Mouse (Mus musculus): ENCODE measurements at regions not wholly inside any gene's neighbourhood (a gene's known extent, or its start where the extent isn't known, plus 50 kb on each side); places are given as distances from the start of the nearest gene placed in this dataset.

- no peaks in the 10 kb centered on the region for H3K36me3 ChIP-seq
- no peak overlapping the region for H3K27ac ChIP-seq (replicated peaks)
- H3K4me3 ChIP-seq (replicated peaks): no peak overlapping the region
- no peaks in the 10 kb centered on the region for H3K27me3 ChIP-seq
- H3K4me2 ChIP-seq (replicated peaks): no peak overlapping the region
- H3K9me3 ChIP-seq (replicated peaks): no peaks in the 10 kb centered on the region
- no peak overlapping the region for H3K9ac ChIP-seq
- no peaks in the 10 kb centered on the region for H3K4me1 ChIP-seq
- no peak for ATAC-seq (ENCODE audit: insufficient number of reproducible peaks, low FRiP score, low TSS enrichment, low read depth)
Observed at GRCm38 (mm10) chr10:100774252-100774651, 184.0 kb downstream of the 1700017N19Rik start.

- no peak overlapping the region for H3K9ac ChIP-seq
- 62% methylated on average over 3 of the region's 3 CpGs for WGBS
- no peak overlapping the region for H3K27ac ChIP-seq (replicated peaks)
- no peak overlapping the region for H3K4me2 ChIP-seq (replicated peaks)
- no peaks in the 10 kb centered on the region for H3K4me1 ChIP-seq
- H3K36me3 ChIP-seq: no peaks in the 10 kb centered on the region
- H3K9me3 ChIP-seq (replicated peaks): no peaks in the 10 kb centered on the region
- ATAC-seq (ENCODE audit: insufficient number of reproducible peaks, low FRiP score, low TSS enrichment, low read depth): no peak
- H3K27me3 ChIP-seq: no peaks in the 10 kb centered on the region
- no peak overlapping the region for H3K4me3 ChIP-seq (replicated peaks)
Observed at GRCm38 (mm10) chr10:100792166-100792565, 201.9 kb downstream of the 1700017N19Rik start.

- Histone ChIP-seq H3K4me1 (no peaks in the 10 kb centered on the region), H3K9ac (no peak overlapping the region), H3K27ac (replicated peaks) (no peak overlapping the region), H3K27me3 (no peaks in the 10 kb centered on the region), H3K4me2 (replicated peaks) (no peak overlapping the region), H3K4me3 (replicated peaks) (no peak overlapping the region), H3K9me3 (replicated peaks) (no peaks in the 10 kb centered on the region), H3K36me3 (no peaks in the 10 kb centered on the region)
- ATAC-seq (ENCODE audit: insufficient number of reproducible peaks, low FRiP score, low TSS enrichment, low read depth): no peak
- WGBS: 44% methylated on average over 4 of the region's 4 CpGs
Observed at GRCm38 (mm10) chr10:100792569-100792968, 202.3 kb downstream of the 1700017N19Rik start.

GRCm38 (mm10) chr10:100795215-100795972 is 205.1 kb downstream of the 1700017N19Rik start:
- Histone ChIP-seq H3K4me3 (replicated peaks) (no peak overlapping the region), H3K9me3 (replicated peaks) (no peaks in the 10 kb centered on the region), H3K4me1 (no peaks in the 10 kb centered on the region), H3K4me2 (replicated peaks) (no peak overlapping the region), H3K9ac (no peak overlapping the region), H3K27me3 (no peaks in the 10 kb centered on the region), H3K36me3 (no peaks in the 10 kb centered on the region), H3K27ac (replicated peaks) (no peak overlapping the region)
- ATAC-seq (ENCODE audit: insufficient number of reproducible peaks, low FRiP score, low TSS enrichment, low read depth): no peak
- 63% methylated on average over 6 of the region's 6 CpGs for WGBS

- no peak overlapping the region for H3K27ac ChIP-seq (replicated peaks)
- no peaks in the 10 kb centered on the region for H3K36me3 ChIP-seq
- no peak overlapping the region for H3K9ac ChIP-seq
- no peaks in the 10 kb centered on the region for H3K4me1 ChIP-seq
- 70% methylated on average over 2 of the region's 2 CpGs for WGBS
- ATAC-seq (ENCODE audit: insufficient number of reproducible peaks, low FRiP score, low TSS enrichment, low read depth): no peak
- no peaks in the 10 kb centered on the region for H3K9me3 ChIP-seq (replicated peaks)
- no peak overlapping the region for H3K4me2 ChIP-seq (replicated peaks)
- no peaks in the 10 kb centered on the region for H3K27me3 ChIP-seq
- H3K4me3 ChIP-seq (replicated peaks): no peak overlapping the region
Observed at GRCm38 (mm10) chr10:100811639-100812038, 221.4 kb downstream of the 1700017N19Rik start.

- no peak overlapping the region for H3K4me3 ChIP-seq (replicated peaks)
- no peak overlapping the region for H3K9ac ChIP-seq
- no peaks in the 10 kb centered on the region for H3K27me3 ChIP-seq
- ATAC-seq (ENCODE audit: insufficient number of reproducible peaks, low FRiP score, low TSS enrichment, low read depth): no peak
- H3K9me3 ChIP-seq (replicated peaks): no peaks in the 10 kb centered on the region
- no peak overlapping the region for H3K4me2 ChIP-seq (replicated peaks)
- H3K4me1 ChIP-seq: no peaks in the 10 kb centered on the region
- no peaks in the 10 kb centered on the region for H3K36me3 ChIP-seq
- no peak overlapping the region for H3K27ac ChIP-seq (replicated peaks)
- 41% methylated on average over 4 of the region's 4 CpGs for WGBS
Observed at GRCm38 (mm10) chr10:100834794-100835193, 244.5 kb downstream of the 1700017N19Rik start.

GRCm38 (mm10) chr10:100853213-100853612 is 262.9 kb downstream of the 1700017N19Rik start:
- no peak for ATAC-seq (ENCODE audit: insufficient number of reproducible peaks, low FRiP score, low TSS enrichment, low read depth)
- H3K9ac ChIP-seq: no peak overlapping the region

GRCm38 (mm10) chr10:100856509-100856908 is 266.2 kb downstream of the 1700017N19Rik start:
- H3K9ac ChIP-seq: no peak overlapping the region
- H3K4me1 ChIP-seq: no peaks in the 10 kb centered on the region
- no peaks in the 10 kb centered on the region for H3K9me3 ChIP-seq (replicated peaks)
- H3K4me2 ChIP-seq (replicated peaks): no peak overlapping the region
- 71% methylated on average over 3 of the region's 3 CpGs for WGBS
- H3K36me3 ChIP-seq: no peaks in the 10 kb centered on the region
- H3K4me3 ChIP-seq (replicated peaks): no peak overlapping the region
- no peak for ATAC-seq (ENCODE audit: insufficient number of reproducible peaks, low FRiP score, low TSS enrichment, low read depth)
- H3K27ac ChIP-seq (replicated peaks): no peak overlapping the region
- H3K27me3 ChIP-seq: no peaks in the 10 kb centered on the region

More at GRCm38 (mm10) chr10:100853213-100853612, 262.9 kb downstream of the 1700017N19Rik start:
- no peak overlapping the region for H3K4me3 ChIP-seq (replicated peaks)
- no peaks in the 10 kb centered on the region for H3K9me3 ChIP-seq (replicated peaks)
- no peaks in the 10 kb centered on the region for H3K36me3 ChIP-seq
- H3K4me1 ChIP-seq: no peaks in the 10 kb centered on the region
- H3K27ac ChIP-seq (replicated peaks): no peak overlapping the region
- H3K4me2 ChIP-seq (replicated peaks): no peak overlapping the region
- no peaks in the 10 kb centered on the region for H3K27me3 ChIP-seq

GRCm38 (mm10) chr10:100865501-100866181 is 275.4 kb downstream of the 1700017N19Rik start:
- Histone ChIP-seq H3K9ac (no peak overlapping the region), H3K4me2 (replicated peaks) (no peak overlapping the region), H3K4me3 (replicated peaks) (no peak overlapping the region), H3K9me3 (replicated peaks) (no peaks in the 10 kb centered on the region), H3K36me3 (no peaks in the 10 kb centered on the region), H3K27ac (replicated peaks) (no peak overlapping the region), H3K4me1 (no peaks in the 10 kb centered on the region), H3K27me3 (no peaks in the 10 kb centered on the region)
- ATAC-seq (ENCODE audit: insufficient number of reproducible peaks, low FRiP score, low TSS enrichment, low read depth): no peak
- 46% methylated on average over 6 of the region's 6 CpGs for WGBS

GRCm38 (mm10) chr10:100868360-100868916 is 278.2 kb downstream of the 1700017N19Rik start:
- no peaks in the 10 kb centered on the region for H3K4me1 ChIP-seq
- no peaks in the 10 kb centered on the region for H3K9me3 ChIP-seq (replicated peaks)
- H3K9ac ChIP-seq: no peak overlapping the region
- H3K27me3 ChIP-seq: no peaks in the 10 kb centered on the region
- H3K4me3 ChIP-seq (replicated peaks): no peak overlapping the region
- 40% methylated on average over 3 of the region's 3 CpGs for WGBS
- no peak for ATAC-seq (ENCODE audit: insufficient number of reproducible peaks, low FRiP score, low TSS enrichment, low read depth)
- no peak overlapping the region for H3K4me2 ChIP-seq (replicated peaks)
- no peaks in the 10 kb centered on the region for H3K36me3 ChIP-seq
- no peak overlapping the region for H3K27ac ChIP-seq (replicated peaks)

- Histone ChIP-seq H3K9ac (no peak overlapping the region), H3K36me3 (no peaks in the 10 kb centered on the region), H3K27me3 (no peaks in the 10 kb centered on the region), H3K9me3 (replicated peaks) (no peaks in the 10 kb centered on the region), H3K4me3 (replicated peaks) (no peak overlapping the region), H3K27ac (replicated peaks) (no peak overlapping the region), H3K4me2 (replicated peaks) (no peak overlapping the region), H3K4me1 (no peaks in the 10 kb centered on the region)
- ATAC-seq (ENCODE audit: insufficient number of reproducible peaks, low FRiP score, low TSS enrichment, low read depth): no peak
- 86% methylated on average over 2 of the region's 2 CpGs for WGBS
Observed at GRCm38 (mm10) chr10:100882584-100882983, 292.3 kb downstream of the 1700017N19Rik start.
